Mouse (Mus musculus) right cerebral cortex, postnatal 14 days (tissue): ENCODE results near the gene Zdhhc3.

Source experiments
- DNase-seq: peaks from one replicate; pipeline ENCODE4 v3.0.0; 2022

Gene Zdhhc3

GRCm38 (mm10) chr9:123113931-123114330 lies 926 bp upstream of the Zdhhc3 start:
- no peak for DNase-seq

DNA sequence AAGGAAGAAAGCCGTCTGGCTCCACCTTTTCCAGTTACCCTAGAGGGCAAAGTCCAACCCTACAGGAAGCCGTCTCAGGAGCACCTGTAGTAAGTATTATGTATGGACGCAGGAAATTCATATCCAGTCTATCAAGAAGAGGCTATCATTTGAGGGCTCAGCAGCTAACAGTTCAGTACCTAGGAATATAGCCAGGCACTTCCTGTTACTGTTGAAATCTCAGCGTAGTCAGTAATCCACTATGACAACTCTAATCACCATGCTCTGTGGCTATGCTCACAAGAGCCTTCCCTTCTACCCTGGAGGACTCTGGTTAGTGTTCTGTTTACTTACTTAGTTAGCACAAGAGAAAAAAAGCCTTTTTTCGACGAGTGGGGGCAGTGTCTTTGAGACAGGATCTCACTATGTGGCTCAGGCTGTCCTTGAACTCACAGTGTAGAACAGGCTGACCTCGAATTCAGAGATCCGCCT lies 1.2 kb downstream of the Zdhhc3 start:
- DNase-seq = no peak

DNA sequence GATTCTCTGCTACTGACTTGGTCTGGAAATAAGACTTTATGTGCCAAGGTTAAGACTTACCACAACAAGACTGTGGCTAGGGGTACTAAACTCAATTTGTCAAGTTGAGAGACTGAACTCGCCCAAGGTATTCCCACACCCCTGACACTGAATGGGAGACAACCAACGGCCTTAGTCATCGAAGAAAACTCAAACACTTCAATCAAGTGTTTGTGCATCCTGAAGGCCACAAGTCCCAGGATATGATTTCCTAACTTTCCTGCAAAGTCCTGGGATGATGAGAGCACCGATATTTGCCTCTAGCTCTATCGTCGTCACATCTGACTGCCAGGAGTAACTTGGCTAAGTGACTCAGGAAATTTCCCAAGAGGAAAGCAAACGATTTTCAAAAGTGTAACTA lies 3.8 kb downstream of the Zdhhc3 start:
- DNase-seq = no peak

- no peak for DNase-seq
Observed at GRCm38 (mm10) chr9:123107186-123107585, 5.8 kb downstream of the Zdhhc3 start.

- DNase-seq = no peak
Observed at GRCm38 (mm10) chr9:123104362-123104761, 8.6 kb downstream of the Zdhhc3 start.

DNA sequence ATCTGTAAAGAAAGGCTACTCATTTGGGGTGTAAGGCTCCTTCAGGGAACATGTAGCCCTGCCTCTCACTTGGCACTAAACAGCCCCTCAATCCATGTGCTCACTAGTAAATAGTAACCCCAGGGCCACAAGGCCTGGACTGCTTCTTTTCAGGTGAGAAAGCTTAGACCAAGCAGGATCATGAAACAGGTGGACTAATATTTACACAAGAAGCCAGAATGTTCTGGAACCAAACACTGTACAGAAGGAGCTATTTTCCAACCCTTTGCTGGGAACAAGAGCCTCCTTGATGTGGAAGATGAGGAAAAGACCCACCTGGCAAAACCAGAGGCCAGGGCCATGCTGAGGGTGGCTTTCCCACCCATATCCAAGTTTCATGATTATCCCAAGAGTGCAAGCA lies 9.6 kb downstream of the Zdhhc3 start:
- DNase-seq = no peak

- no peak for DNase-seq
Observed at GRCm38 (mm10) chr9:123099631-123100455, 13.2 kb downstream of the Zdhhc3 start.

DNA sequence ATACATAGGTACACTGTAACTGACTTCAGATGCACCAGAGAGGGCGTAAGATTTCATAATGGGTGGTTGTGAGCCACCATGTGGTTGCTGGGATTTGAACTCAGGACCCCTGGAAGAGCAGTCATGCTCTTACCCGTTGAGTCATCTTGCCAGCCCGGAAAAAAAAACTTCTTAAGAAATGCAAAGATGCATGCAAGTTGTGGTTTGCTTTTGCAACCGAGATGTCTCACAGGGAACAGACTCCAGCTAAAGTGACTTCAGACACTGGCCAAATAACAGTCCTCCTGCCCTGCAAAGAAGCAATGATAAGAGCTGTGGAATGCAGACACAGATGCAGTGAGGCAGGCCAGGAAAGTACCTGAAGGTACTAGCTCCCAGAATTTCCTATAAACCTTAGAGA lies 22.2 kb downstream of the Zdhhc3 start:
- no peak for DNase-seq

- no peak for DNase-seq
Observed at GRCm38 (mm10) chr9:123087558-123087957, 25.4 kb downstream of the Zdhhc3 start.

- no peak for DNase-seq
Observed at GRCm38 (mm10) chr9:123085373-123085772, 27.6 kb downstream of the Zdhhc3 start.

DNA sequence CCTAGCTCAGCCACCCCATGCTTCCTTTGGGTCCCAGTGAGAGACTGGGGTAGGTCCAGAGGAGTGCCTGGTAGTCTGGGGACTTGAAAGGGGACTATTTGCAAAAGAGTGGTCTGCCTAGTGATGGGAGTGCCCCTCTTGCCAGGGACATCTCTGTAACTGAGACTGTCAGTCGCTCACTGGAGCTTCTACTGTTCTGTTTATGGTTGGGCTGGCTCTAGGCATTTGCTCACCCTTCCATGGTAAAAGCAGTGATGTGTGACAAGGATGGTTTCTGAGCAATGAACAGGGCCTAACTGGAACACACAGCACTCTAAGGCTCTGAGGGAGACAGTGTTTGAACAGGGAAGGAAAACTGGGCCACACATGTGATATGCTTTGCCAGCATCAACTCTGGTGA lies 32.2 kb downstream of the Zdhhc3 start:
- no peak for DNase-seq

- peak; percentile 13 for DNase-seq
Observed at GRCm38 (mm10) chr9:123080355-123080754, 32.6 kb downstream of the Zdhhc3 start.

DNA sequence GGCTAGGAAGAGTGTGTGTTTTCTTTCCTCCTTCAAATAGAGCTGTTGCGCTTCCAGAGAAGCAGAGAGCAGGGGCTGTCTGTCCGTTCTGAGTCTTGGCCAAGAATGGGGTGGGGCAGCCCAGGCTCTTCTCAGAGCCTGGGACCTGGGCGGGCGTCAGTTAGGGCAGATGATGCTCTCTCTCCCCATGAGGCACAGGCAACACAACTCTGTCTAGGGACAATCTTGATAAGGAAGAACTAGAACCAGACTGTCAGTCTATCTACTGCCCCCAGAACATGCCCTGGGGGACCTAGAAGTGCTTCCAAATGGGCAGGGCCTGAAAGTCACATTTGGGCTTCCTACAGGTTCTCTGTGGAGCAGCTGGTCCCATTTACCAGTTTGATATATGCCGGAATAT lies 33.9 kb downstream of the Zdhhc3 start:
- no peak for DNase-seq

DNA sequence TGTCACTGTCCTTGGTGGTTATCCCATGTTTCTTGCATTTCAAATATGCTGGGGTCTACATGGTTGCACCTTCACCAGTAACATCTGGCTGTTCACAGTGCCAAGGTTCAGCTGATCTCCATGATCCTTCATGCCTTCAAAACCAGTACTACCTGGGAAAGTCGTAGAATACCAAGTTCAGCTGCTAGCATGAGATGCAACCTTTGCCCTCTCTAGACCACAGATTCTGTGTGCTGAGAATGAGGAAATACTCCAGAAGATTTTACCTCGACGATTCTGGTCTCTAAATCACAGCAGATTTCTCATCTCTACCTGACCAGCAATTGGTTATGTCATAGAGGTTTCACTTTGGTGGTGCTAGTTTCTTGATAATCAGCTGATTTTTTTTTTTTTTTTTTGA lies 52.8 kb downstream of the Zdhhc3 start:
- DNase-seq = no peak

GRCm38 (mm10) chr9:123058724-123059292 lies 54.2 kb downstream of the Zdhhc3 start:
- DNase-seq = no peak

GRCm38 (mm10) chr9:123047665-123048064 lies 65.3 kb downstream of the Zdhhc3 start:
- DNase-seq = no peak

- DNase-seq = no peak
Observed at GRCm38 (mm10) chr9:123034426-123034825, 78.6 kb downstream of the Zdhhc3 start, which contains the start of gene Tgm4. TSS of gene Tgm4 (plus strand) at chr9:123034726.

DNA sequence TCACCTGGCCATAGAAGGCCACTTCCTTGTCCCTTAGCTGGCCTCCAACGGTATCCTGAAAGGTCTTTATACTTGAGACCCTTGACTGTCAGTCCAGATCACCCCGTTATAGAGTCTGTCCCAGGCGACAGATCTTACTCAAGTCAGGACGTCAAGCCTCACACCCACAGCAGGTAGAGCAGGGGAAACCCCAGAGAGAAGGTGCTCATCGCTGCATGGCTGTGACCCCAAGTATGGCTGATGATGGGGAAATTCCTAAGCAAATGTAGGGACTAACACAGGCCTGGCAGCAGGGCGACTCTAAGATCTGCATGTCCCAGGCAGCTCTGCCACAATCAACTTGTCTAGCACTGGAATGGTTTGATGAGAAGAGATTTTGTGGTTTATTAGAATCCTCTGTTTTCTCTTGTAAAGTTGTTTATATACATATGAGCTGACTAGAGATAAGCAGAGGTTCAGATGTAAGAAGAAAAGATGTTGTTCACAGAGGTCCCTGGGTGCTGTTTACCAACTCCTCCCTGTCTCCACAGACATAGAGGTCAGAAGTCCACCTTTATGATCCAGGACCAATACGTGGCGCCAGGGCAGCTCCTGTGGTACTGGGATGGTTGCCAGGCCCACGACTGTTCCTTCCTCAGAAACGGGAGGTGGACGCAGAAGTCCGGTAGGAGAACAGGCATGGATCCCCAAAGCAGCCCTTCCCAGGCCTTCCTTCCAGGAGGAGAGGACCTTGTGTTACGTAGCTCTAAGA lies 81.3 kb downstream of the Zdhhc3 start:
- no peak for DNase-seq

DNA sequence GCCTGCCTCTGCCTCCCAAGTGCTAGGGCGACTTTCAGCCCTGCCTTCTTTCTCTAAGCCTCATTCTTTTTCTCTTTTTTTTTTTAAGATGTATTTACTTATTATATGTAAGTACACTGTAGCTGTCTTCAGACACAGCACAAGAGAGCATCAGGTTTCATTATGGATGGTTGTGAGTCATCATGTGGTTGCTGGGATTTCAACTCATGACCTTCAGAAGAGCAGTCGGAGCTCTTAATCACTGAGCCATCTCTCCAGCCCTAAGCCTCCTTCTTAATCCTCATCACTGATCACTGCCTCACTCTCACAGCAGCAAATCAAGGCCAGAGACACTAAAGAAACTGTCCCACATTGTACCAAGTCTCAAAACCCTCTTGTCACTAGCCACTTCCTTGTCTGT lies 88.8 kb downstream of the Zdhhc3 start:
- no peak for DNase-seq

- DNase-seq = peak; percentile 7
Observed at GRCm38 (mm10) chr9:123021636-123022379, 91.2 kb downstream of the Zdhhc3 start.

DNA sequence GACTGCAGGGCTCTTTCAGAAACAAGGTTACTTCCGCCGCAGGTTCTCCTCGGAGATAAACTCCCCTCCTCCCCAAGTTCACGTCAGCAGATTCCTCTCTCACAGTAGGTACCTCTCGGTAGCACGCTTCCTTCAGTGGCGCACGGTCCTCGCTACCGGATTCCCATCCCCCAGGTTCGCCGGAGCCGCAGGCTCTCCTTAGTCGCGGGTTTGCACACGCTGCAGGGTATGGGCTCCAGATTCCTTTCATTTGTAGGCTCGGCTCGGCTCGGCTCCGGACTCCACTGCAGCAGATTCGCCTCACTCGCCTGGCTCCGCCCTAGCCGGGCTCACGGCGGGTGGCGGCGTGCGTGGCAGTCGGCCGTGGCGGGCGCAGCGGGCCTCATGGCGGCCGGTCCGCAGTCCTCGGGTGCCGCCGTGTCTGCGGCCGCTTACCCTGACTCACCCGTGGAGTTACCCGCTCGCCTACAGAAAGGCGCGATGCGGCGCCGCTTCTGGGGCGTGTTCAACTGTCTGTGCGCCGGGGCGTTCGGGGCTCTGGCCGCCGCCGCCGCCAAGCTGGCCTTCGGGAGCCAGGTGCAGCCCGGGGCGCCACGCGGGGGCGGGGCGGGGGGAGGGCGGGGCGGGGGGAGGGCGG lies 91.9 kb downstream of the Zdhhc3 start, which contains the start of gene Tmem42:
Gene Tmem42, plus strand, starts transcription at position 332 of the 637 bp plus-strand sequence.
- peak; percentile 83 for DNase-seq
